Mouse (Mus musculus) olfactory bulb, adult 2 months (tissue): Measurements from ENCODE around the gene Ano8.

Experiments used
- CTCF ChIP-seq: fragments of 200-500 bp; IDR thresholded peaks from 2 replicates; pipeline ENCODE4 v1.5.1; 2012; ENCODE audit warnings: low read depth, mild to moderate bottlenecking, low read length, moderate library complexity; ENCODE audit not compliant: insufficient read depth
- POLR2A ChIP-seq: fragments of 200-500 bp; IDR thresholded peaks from 2 replicates; pipeline ENCODE4 v1.6.1; 2012; ENCODE audit warnings: mild to moderate bottlenecking, low read depth, low read length, moderate library complexity; ENCODE audit not compliant: insufficient read depth

DNA sequence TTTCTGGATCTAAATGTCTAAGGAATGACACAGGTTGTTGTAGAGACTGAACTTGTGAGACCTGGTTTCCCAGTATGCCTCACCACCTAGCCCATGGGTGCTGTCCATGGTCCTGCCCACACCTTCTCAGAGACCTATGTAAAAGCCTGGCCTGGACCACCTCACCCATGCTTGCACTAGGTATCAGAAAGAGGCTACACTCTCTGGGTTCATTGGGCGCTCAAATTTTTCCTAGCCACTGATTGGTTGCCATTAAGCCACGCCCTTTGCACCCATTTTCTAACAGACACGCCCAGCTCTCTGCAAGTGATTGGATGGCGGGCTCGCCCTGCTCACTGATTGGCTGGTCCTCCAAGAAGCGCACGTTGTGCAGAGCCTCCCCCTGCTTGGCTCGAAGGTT, 1.8 kb downstream of the Ano8 start:
- TF ChIP-seq POLR2A (no peak), CTCF (no peak)
